Comparison of ENCODE assay signal across 8 mouse cellular contexts in genomic region chr12:112941776-112942713, GRCm38 (mm10). TPM values are rescaled to one million over a fixed set of nuclear protein-coding genes. Genes with fewer than 3 reads are reported as not detected.
DNase-seq lines count a peak whose midpoint lies in the region; ATAC-seq and TF ChIP-seq lines count a peak whose summit lies in the region.

TSS of gene Nudt14 (minus strand) at chr12:112942124.

- peak; percentile 60 for ATAC-seq in frontal cortex, adult (ENCODE audit: low TSS enrichment)
- ATAC-seq in hindbrain, embryonic 11.5 days (ENCODE audit: low FRiP score), result peak; percentile 82

- H3K27me3 ChIP-seq in cerebellum, adult 2 months (ENCODE audit: control insufficient read depth, insufficient read depth, low read length), result no peaks in the 10 kb centered on the region
- no peaks in the 10 kb centered on the region for H3K27me3 ChIP-seq in hindbrain, embryonic 11.5 days (ENCODE audit: control insufficient read depth, insufficient read depth, low read length)

- peak within 1 kb of the TSS; percentile 27 for H3K4me2 ChIP-seq in hindbrain, embryonic 11.5 days (replicated peaks; ENCODE audit: low read depth, low read length)

- H3K27ac ChIP-seq in cerebellum, adult 2 months (ENCODE audit: insufficient read depth, low read length), result no peak within 1 kb of the TSS
- no peak within 1 kb of the TSS for H3K27ac ChIP-seq in hindbrain, embryonic 11.5 days (ENCODE audit: low read depth, low read length)

- no peak for TF ChIP-seq CTCF in cerebellum, adult 2 months (IDR thresholded peaks at IDR 0.05; ENCODE audit: borderline replicate concordance, insufficient read depth, low read depth, low read length)

- H3K36me3 ChIP-seq in hindbrain, embryonic 11.5 days (ENCODE audit: control insufficient read depth, insufficient read depth, low read length), result no peaks in the 10 kb centered on the region

- peak within 1 kb of the TSS; percentile 70 for H3K4me3 ChIP-seq in cerebellum, adult 2 months (replicated peaks; ENCODE audit: insufficient read depth, low read depth, low read length)
- peak within 1 kb of the TSS; percentile 53 for H3K4me3 ChIP-seq in hindbrain, embryonic 11.5 days (ENCODE audit: low read depth, low read length)

- H3K9ac ChIP-seq in hindbrain, embryonic 11.5 days (ENCODE audit: low read depth, low read length), result peak within 1 kb of the TSS; percentile 58

- TF ChIP-seq POLR2A in cerebellum, adult 2 months (IDR thresholded peaks at IDR 0.05; ENCODE audit: borderline replicate concordance, insufficient read depth, low read length), result peak; percentile 39; the same call in 1 of the 2 replicates

- DNase-seq in MN1 (ENCODE audit: low spot score), result peak; percentile 78
- peak; percentile 73 to 79 for DNase-seq in cerebellum, adult 2 months
- DNase-seq in hindbrain, embryonic 11.5 days (ENCODE audit: low spot score), result peak; percentile 82
- peak; percentile 58 to 77 for DNase-seq in layer of hippocampus, postnatal 14 days (ENCODE audit: low spot score in 2 of 2)
- DNase-seq in lung, postnatal 36 days, result peak; percentile 86
- peak; percentile 83 for DNase-seq in retina, embryonic 14.5 days (ENCODE audit: low spot score)
- peak; percentile 85 for DNase-seq in thymus, postnatal 4 days

- peaks cover 33% of the 10 kb centered on the region for H3K4me1 ChIP-seq in cerebellum, adult 2 months (ENCODE audit: control insufficient read depth, insufficient read depth, low read length)
- peaks cover 5% of the 10 kb centered on the region; the same call in 1 of the 2 replicates for H3K4me1 ChIP-seq in hindbrain, embryonic 11.5 days (replicated peaks; ENCODE audit: control insufficient read depth, insufficient read depth, low read length)

- H3K9me3 ChIP-seq in hindbrain, embryonic 11.5 days (ENCODE audit: control insufficient read depth, low read length), result no peaks in the 10 kb centered on the region

- 3% methylated on average over 57 of the region's 58 CpGs for WGBS in cerebellum, adult 2 months
- WGBS in hindbrain, embryonic 11.5 days, result 3% methylated on average over 41 of the region's 58 CpGs

RNA-seq across cellular contexts. Expression of gene Nudt14, which starts in this region (rescaled TPM):
- 23.8 and 24.2 TPM in 2 replicates for polyA plus RNA-seq in cerebellum, adult 2 months (2012; rRNA removed)
- polyA plus RNA-seq in hindbrain, embryonic 11.5 days (2014; fragmentation: Nextera tagmentation; extraction: Ambion mirVana), result 57.3 and 69.9 TPM in 2 replicates
- total RNA-seq in layer of hippocampus, postnatal 14 days (2021), result 10 to 100 TPM in 1 of 2 experiments, 1 to 10 TPM in 1; 7.5 to 11.1 TPM
